Mouse (Mus musculus): ENCODE measurements around the gene Mbnl2.

Gene Mbnl2

GRCm38 (mm10) chr14:120330454-120330853 is 55.0 kb downstream of the Mbnl2 start:
- DNase-seq (ENCODE audit: low read depth), result no peak

DNA sequence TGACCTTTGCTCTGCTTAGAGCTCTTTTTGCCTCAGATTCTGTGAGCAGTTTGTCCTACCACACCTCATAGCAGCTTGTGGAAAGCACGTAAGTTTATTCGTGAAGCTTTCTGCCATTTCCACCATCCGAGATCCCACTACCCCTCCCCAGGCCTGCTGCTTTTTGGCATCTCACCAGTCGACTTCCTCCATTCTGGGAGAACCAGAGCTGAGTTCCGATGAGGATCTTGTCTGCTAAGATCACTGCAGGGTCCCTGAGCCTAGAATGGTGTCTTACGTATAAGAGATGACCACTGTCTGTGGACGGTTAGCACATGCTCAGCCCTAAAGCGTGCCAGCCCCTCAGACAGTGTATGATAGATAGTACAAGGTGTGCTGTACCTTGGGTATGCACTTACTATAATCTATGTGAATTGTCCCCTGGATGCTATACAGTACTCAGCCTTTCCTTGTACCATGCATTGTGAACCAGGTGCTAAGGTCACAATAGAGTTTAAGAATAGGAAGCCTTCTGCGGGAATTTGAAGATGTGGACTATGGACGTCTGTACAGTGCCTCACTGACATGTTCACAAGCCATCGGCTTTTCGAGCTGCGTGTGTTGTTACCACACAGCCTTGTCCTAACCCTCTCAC is 55.5 kb downstream of the Mbnl2 start:
- DNase-seq (ENCODE audit: low read depth), result no peak

- no peak for DNase-seq (ENCODE audit: low read depth)
Observed at GRCm38 (mm10) chr14:120333465-120334243, 58.2 kb downstream of the Mbnl2 start.

- no peak for DNase-seq (ENCODE audit: low read depth)
Observed at GRCm38 (mm10) chr14:120335366-120335765, 59.9 kb downstream of the Mbnl2 start.

- no peak for DNase-seq (ENCODE audit: low read depth)
Observed at GRCm38 (mm10) chr14:120335871-120336270, 60.4 kb downstream of the Mbnl2 start.

DNA sequence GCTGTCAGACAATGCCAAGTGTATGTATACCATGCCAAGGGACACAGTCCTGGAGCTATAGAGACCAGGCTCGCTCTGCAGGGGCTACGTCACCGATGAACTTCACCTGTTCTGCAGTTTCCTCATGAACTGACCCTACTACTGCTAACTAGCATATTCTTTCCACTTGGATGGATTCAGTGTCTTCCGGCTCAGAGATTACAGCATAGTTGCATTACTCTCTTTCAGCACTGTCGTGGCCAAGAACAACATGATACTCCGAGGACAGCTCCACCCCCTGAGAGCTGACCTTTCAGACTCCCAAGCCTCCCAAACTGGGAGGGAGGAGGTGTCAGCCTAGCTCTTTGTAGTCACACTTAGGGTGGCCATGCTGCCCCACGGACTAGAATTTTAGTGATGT is 60.9 kb downstream of the Mbnl2 start:
- no peak for DNase-seq (ENCODE audit: low read depth)

GRCm38 (mm10) chr14:120336841-120337240 is 61.4 kb downstream of the Mbnl2 start:
- DNase-seq (ENCODE audit: low read depth), result no peak

DNA sequence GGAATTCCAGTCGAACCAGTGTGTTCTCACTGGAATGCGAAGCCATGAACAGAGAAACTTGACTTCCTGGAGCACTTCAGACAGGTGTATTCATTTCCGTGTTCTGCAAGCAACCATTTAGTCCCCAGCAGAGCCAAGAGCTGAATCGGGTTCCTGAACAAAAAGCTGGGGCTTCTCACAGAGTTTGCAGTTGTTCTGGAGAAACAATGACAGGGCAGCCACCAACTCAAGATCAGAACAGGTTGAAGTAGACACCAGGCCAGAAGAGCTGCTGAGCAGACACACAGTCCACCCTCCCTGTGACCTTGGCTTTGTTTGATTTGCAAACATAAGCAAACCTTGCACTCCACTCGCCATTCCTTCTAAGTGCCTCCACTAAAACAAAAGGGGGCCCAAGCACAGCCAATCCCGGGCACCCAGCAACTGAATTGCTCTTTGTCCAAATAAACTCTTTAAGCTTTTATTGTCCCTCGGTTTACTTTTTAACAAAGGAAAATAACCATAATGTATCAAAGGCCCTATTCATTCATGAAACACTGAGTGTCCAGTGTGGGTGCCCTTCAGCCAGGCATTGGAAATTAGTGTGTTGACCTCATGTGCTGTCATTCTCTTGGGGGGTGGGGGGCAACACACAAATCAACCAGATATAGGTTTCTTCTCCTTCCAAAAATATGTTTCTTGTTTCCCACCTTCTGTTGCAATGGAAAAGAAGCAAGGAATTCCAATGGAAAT is 62.4 kb downstream of the Mbnl2 start:
- no peak for DNase-seq (ENCODE audit: low read depth)

DNA sequence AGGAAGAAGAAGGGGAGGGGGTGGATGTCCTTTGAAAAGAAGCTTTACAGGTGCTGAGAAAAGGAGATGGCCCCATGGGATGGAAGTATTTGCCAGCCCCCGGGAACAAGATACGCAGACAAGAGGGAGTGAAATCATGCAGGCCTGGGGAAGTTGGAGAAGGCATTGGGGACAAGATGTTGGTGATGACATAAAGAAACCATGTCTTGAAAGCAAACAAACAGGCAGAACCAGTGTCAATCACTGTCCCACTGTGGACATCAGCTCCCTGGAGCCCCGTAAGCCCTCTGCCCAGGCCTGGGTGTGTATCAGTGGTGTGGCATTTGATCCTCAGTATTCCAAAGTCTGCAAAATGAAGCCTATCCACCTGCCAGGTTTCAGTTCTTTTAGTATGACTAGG is 63.2 kb downstream of the Mbnl2 start:
- no peak for DNase-seq (ENCODE audit: low read depth)

GRCm38 (mm10) chr14:120341912-120342311 is 66.4 kb downstream of the Mbnl2 start:
- no peak for DNase-seq (ENCODE audit: low read depth)

DNA sequence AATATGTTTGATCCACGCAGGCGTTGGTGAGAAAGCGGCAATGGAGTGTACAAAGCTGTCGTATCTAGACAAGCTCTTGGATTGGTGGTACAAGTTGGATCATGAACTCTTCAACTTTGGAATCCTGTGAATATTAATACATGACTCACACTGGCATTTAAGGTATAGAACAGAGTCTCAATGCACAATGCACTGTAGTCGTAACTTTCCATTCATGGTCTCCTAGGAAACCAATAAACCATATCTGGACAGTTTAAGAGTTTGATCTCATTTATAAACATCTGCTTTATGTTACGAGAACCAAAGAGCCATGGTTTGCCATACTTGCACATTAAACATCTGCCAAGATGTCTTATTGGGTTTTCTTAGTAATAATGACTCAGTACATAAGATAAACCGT is 66.9 kb downstream of the Mbnl2 start:
- no peak for DNase-seq (ENCODE audit: low read depth)

GRCm38 (mm10) chr14:120344641-120345040 is 69.2 kb downstream of the Mbnl2 start:
- DNase-seq (ENCODE audit: low read depth), result no peak

DNA sequence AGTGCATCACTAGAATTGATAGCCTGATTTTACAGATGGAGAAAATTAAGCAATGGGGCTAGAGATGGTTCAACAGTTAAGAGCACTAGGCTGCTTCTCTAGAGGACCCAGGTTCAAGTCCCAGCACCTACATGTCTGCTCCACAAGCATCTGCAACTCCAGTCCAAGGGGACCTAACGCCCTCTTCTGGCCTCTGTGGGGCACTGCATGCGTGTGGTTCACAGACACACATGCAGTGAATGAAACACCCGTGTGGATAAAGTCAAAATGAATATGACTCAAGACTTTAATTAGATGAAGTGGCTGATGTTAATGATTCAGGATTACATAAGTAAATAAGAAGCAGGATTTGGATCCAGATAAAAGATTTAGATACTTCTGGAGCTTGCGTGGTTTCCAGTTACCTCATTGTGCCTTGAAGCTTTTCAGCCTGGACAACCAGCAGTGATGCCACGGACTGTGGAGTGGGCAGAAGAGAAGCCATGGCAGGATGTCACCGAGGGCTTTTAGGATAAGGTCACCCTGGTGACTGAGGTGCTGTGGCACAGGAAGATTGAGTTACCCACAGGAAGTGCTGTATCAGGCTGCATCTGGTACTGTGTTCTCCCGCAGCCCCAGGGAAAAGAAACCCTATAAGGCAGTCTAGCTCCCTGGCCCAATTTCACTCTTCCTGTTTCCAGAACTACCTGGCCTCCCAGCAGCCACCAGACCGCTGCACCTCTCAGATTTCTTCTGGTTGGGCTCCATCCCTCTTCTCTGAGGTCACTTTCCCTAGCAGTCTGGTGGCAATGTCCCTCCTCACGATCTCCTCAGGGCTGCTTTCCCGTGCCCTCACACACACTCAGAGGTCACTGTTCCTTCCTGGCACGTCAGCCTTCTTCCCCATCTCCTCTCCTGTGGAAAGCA is 72.2 kb downstream of the Mbnl2 start:
- DNase-seq (ENCODE audit: low read depth), result no peak

GRCm38 (mm10) chr14:120349332-120349731 is 73.9 kb downstream of the Mbnl2 start:
- DNase-seq (ENCODE audit: low read depth), result no peak

DNA sequence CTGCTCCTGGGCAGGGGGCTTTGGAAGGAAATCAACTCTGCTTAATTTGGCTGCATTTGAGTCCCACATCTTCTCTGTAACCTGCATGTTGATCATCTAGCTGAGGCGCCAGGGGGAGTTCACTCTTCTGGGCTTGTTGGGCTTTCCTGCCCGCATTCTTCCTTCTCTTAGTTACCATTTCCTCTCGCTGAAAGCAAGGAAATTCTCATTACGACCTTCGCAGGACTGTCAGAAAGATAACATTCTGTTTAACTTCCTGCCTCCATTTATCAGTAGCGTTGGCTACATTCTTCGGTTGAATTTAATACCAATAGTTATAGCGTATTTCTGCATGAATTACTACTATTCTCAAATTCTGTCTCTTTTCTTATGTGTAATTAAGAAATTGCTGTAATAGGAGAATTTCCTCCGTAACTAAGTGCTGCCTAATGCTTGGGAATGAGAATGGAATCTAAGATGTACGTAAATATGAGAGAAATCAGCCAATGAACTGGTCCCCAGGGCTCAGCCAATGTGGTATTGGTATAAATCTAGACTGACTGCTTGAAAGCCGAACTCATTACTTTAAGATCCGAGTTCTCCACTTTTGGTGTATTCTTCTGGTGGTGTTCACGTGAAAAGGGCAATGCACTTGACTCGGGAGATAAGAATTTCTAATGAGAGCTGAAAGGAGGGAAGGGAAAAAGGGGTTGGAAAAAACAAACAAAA is 76.8 kb downstream of the Mbnl2 start:
- DNase-seq (ENCODE audit: low read depth), result no peak

DNA sequence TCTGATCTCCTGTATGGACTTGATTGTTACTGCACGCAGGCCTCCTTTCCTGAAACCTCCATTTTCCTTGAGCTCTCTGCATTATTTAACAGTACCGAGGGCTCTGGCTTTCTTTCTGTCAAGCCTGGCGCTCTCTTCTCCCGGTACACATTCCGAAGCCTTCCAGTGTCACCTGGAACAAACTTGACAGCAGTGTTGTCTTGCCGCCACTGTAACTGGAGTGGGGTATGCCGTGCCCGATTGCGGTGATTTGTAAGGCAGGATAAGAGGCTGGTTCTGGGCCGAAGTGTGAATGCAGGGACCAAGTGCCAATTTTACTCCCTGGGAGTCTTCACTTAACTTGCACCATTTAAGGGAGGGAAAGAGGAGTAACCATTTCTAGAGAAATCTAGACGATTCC is 77.7 kb downstream of the Mbnl2 start:
- DNase-seq (ENCODE audit: low read depth), result no peak

DNA sequence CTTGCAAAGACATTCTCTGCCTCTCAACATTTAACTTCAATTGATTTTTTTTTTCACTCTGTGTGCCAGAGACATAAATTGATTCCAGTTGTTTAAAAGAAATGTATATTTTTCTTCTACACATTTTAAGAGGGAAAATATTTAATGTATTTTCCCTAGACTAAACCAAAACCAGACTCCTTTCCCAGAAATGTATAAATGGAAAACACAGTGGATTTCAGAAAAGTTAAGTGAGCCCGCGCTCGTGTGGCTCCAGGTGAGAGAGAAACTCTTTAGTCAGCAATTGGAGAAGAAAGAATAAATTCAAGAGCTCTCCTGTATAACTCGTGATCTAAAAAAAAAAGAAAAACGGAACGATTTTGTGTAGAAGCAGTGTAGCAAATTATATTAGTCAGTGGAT is 79.1 kb downstream of the Mbnl2 start:
- no peak for DNase-seq (ENCODE audit: low read depth)

- DNase-seq (ENCODE audit: low read depth), result no peak
Observed at GRCm38 (mm10) chr14:120355040-120355741, 79.7 kb downstream of the Mbnl2 start.

- DNase-seq (ENCODE audit: low read depth), result no peak
Observed at GRCm38 (mm10) chr14:120355742-120356440, 80.4 kb downstream of the Mbnl2 start.
